Mouse (Mus musculus): Measurements from ENCODE around the gene Syde2.

- TF ChIP-seq CTCF (IDR thresholded peaks at IDR 0.05; ENCODE audit: borderline replicate concordance, insufficient read depth, low read depth, low read length): no peak
- TF ChIP-seq POLR2A (IDR thresholded peaks at IDR 0.05; ENCODE audit: borderline replicate concordance, insufficient read depth, low read length): no peak
These were observed 49.0 kb upstream of the Syde2 start for GRCm38 (mm10) chr3:145938405-145939349.

Measured in cerebellum, adult 2 months (tissue).